Mouse (Mus musculus): ENCODE measurements at regions not wholly inside any gene's neighbourhood (a gene's known extent, or its start where the extent isn't known, plus 50 kb on each side); places are given as distances from the start of the nearest gene placed in this dataset.

DNA sequence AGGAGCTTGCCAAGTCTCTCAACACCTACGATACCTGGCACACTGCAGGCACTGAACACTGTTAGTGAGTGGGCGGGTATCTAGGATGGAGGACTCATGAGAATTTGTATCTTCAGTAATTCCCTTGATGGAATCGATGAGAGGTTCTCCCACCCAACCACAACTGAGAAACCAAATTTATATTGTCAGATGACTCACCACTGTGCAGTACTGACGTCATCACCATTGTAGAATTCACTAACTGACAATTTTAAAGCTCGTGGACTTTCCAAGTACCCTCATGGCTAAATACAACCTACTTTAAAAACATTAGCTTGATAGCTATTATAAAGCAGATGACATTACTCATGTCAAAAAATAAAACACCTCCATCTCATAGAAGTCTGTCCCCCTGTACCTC lies 128.4 kb upstream of the Mtap start:
- DNase-seq (ENCODE audit: low spot score in 2 of 2), result no peak

DNA sequence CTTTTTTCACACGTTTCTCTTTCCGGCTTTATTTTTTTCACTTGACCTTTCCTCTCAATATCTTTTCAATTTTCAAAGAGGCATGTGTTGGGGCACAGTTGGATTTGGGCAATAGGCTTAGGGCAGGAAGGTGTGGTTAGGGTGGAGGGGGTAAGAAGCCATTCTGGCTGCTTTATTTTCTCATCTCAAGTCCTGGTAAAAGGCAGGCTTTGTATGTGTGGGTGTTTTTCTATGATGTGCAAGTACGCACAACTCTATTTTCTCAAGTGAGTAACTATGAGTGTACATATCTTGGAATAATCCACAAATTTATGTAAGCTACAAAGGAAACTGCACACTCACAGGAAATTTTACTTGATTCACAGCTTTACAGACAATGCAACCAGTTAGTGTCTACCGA lies 121.5 kb upstream of the Ifne start:
- no peak for DNase-seq (ENCODE audit: low spot score in 2 of 2)

DNA sequence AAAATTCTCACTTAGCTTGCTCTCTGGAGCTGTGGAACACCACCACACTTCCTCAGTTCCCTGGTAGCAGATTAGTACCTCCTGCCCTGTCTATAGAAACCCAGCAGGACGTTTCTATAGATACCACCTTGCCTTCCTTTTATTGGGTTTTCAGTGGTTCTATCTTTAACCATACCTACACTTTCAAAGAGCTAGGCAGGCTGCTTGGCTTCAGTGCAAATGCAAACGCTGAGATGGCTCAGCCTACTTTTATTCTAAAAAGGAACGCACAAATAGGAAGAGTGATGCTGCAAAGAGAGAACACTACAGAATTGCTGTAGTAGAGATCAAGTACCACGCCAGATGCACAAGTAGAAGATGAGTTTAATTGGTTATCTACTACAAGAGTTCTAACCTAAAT lies 120.9 kb upstream of the Ifne start:
- no peak for DNase-seq (ENCODE audit: low spot score in 2 of 2)

DNA sequence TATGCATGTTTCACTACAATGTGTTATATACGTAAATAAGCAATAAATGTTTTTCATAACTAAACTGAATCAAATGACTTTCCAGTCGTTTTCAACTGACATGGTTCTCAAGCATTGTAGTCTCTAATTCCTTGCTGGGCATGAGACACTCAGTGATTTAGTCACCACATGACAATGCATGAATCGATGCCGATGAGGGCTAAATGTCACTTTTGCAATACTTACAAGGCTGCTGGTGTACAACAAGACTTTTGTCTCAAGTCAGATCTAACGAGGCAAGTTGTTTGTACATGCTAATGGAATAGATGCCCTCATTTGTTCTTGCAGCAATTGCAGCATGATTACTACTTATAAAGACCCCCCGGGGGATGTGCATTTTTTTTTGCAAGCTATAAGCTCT lies 120.2 kb upstream of the Ifne start:
- no peak for DNase-seq (ENCODE audit: low spot score in 2 of 2)

DNA sequence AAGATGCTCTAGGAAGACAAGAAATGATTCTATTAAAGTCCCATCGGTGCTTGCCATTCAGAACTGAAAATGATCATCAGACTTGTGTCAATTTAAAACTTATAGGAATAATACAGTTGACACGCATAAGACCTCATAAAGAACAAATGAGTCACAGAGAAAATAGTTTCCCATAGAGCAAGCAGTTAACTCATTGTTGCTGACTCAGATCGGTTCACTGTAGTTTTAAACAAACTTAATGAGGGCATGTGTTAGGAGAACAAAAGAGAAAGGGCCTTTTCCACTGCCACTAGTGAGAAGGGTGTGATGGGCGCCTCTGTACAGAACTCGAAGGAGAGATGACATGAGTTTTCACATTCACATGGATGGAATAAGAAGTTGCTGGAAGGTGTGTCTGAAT lies 118.3 kb upstream of the Ifne start:
- no peak for DNase-seq (ENCODE audit: low spot score in 2 of 2)

DNA sequence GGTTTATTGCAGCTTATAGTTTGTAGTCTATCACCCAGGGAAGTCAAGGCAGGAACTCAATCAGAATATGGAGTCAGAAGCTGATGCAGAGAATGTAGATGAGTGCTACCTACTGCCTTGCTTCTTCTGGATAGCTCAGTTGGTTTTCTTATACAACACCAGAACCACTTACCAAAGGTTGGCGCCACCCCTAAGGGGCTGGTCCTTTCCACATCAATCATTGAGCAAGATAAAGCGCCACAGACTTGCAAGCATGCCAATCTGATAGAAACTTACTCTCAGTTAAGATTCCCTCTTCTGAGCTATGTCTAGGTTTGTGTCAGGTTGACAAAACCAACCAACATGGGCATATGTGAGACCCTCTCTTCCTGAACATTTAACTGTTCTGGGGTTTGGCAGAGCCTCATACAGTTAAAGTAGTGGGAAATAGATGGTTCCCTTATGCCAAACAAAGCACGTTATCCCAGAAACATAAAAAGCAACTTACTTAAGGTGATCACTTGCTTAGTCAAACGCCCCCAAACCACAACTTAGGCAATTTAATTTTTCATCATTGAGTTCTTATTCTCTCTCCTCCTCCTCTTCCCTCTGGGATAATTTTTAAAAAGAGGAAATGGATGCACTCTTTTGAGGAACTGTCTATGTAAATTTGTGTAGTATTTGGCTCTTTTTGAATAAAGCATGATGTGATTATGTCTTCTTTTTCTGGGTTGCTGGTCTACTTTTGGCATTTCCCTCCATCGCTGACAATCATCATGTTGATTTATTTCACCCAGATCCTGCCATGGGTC lies 115.3 kb upstream of the Ifne start:
- no peak for DNase-seq (ENCODE audit: low spot score in 2 of 2)

DNA sequence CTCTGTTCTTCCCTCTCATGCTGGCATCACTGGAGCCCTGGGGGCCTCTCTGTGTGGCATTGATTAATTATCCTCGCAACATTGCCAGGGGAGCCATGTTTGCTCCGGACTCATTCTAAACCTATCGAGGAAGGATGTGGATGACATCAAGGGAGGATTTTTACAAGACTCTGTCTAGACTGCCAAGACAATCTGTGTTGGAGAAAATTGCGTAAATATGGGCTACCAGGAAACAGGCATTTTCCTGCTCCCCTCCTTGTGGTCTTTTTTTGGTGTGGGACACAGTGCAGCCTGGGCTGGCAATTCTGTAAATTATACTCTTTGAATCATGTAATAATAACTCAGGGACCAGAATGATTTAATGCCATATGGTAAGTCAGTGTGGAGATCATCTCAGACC lies 114.5 kb upstream of the Ifne start:
- no peak for DNase-seq (ENCODE audit: low spot score in 2 of 2)

DNA sequence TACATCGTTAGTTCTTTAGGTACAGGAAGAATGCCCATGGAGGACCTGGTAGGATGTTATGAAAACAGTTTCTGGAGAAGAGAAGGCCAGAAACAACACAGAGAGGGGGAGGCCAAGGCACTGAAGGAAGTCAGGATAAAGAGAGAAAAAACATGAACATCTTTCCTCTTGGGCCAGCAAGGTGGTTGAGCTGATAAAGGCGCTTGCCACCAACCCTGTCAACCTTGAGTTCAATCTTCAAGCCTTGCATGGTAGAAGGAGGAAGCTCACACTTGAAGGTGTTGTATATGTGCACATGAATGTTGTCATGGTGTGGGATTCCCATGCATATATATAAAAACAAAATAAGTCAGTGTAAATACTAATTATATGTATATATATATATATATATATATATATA lies 112.5 kb upstream of the Ifne start:
- no peak for DNase-seq (ENCODE audit: low spot score in 2 of 2)

DNA sequence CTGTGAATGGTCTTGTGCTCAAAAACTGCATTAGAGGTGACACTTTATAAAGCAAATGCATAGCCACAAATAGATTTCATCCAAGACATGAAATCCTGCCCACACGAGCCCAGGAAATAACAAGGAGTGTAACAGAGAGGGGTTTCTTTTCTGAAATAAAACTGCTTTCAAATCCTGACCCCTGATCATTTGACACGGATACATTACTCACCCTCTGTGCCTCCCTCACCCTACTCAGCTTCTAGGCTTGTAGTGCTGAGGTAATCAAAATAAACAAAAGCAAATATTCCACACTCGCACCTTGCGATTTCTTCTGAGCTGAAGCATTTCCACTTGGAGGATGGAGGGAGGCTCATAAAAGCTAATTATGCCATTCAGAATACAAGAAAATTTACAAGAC lies 108.4 kb upstream of the Ifne start:
- DNase-seq (ENCODE audit: low spot score in 2 of 2), result no peak

DNA sequence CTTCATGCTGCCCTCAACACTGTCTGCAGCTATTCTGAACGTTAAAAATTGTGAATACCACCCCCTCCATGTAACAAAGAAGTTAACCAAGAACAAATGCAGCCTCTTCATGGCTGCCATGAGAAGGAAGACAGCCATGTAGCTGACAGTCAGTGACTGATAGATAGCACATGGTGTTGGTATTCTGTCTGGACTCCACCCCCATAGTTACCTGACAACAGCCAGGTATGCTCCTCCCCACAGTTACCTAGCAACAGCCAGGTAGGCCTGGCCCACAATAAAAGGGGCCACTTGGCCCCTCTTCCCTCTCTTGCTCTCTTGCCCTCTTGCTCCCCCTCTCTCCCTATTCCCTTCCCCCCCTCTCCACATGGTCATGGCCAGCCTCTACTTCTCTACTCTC lies 107.1 kb upstream of the Ifne start:
- no peak for DNase-seq (ENCODE audit: low spot score in 2 of 2)

DNA sequence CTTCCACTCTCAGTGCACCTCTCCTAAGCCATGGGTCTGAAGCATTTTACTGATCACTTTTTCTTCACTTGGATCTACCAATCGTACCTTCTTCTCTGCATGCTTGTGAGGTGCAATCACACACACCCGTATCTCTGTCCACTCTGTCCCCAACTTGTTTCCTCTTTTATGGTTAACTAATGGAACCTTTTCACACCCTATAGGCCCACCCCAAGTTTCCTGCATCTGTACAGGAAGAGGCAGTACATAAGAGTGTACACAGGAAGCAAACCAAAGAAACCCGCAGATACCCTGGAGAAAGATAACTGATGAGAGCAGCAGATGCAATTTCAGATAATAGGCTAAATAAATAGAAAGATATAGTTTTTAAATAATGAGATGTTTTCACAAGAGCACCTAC lies 102.5 kb upstream of the Ifne start:
- no peak for DNase-seq (ENCODE audit: low spot score in 2 of 2)

DNA sequence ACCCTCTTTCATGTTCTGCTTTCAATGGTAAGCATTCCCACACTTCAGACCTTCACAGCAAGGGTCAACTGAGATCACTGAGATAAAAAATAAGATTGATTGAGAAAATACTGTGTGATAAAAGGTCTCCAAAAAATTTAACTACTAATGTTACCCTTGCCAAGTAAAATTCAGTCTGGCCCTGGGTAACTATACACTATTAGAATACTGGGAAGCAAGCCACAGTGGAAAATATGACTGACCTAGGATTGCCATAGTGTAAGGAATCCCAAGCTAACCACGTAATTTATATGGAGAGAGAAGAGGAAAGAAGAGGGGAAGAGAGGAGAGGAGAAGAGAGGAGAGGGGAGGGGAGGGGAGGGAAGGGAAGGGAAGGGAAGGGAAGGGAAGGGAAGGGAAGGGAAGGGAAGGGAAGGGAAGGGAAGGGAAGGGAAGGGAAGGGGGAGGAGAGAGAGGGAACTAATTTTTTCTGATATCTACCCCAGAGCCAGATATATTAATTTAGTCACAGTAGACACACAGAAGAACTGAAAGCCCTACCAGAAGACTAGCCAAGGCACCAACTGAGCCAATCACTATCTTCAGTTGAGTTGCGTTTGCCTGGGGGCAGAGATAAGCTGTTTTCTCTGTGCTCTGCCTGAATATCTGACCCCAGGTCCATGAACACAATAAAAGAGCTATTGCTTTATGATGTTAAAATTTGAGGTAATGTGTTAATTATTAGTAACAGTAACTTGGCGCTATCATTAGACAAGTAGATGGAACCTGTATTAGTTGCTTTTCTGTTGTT lies 97.3 kb upstream of the Ifne start:
- DNase-seq (ENCODE audit: low spot score in 2 of 2), result no peak

DNA sequence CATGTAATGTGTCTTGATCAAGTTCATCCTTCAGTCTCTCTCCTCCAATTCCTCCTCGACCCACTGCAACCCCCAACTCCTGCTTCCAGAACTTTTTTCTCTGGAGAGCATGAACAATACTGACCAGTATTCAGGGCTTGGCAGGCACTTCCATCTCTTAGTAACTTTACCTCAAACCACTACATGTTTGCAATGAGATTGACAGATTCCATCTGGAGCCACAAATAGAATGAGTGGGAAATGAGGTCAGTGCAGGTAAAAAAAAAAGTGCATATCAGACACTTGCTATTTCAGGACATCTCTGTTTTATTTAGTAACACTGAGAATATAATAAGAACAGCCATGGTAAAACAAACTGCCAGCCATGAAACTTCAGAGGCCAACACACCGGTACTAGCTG lies 94.5 kb upstream of the Ifne start:
- no peak for DNase-seq (ENCODE audit: low spot score in 2 of 2)

DNA sequence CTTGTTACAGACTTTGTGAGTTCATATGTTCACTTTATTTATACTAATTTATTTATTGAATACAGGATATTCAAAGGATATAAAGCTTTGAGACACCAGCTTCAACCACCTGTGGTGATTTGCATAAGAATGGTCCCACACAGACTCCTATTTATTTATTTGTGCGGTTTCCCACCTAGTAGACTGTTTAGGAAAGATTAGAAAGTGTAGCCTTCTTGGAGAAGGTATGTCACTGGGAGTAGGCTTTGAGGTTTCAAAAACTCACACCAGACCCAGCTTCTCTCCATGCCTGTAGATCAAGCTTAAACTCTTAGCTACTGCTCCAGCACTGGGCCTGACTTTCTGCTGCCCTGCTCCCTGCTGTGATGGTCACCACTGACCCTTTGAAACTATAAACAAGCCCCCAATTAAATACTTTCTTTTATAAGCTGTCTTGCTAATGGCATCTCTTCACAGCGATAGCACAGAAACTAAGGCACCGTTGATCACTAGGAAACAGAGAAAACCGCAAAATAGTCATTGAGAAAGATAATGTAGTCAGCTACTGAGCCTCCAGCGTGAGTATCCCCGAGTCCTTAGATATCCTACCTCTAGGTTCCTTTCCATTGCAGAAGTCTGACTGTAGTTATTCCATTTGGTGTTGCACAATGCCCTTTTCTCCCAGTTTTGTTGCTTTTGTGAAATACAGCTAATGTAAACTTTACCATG lies 89.3 kb upstream of the Ifne start:
- DNase-seq (ENCODE audit: low spot score in 2 of 2), result no peak

DNA sequence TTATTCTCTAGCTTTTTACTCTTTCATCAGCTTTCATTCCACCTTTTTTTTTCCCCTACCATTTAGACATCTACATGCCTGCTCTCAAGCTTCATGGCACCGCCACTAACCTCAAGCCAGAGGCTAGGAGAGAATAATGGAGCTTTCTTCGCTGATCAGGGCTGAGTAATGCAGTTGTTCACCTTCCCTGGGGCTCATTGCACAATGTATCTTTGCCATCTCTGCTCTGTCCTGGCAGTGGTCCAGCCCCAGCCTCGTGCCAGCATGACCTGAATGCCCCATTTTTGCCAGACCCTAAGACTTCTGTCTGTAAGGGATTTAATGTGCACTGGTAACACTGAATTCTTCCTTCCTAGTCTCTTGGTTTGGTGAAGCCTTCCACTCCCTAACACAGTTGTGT lies 79.6 kb upstream of the Ifne start:
- DNase-seq (ENCODE audit: low spot score in 2 of 2), result no peak

DNA sequence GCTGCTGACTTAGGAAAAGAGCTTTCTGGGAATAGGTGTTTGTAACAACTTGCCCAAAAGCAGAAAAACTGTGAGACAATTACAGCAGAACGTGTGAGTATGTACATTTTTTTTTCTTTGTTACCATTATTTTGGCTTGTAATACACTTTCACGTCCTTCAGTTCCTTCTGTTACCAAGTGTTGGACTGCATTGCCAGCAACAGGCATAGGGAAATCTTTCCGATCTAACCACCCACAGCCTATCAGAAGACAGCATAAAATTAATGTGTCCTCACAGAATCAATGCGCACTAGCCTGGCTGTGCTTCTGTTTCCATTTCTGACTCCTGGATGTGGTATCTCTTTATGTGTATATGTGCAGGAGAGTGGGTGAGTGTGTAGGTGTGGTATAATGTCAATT lies 76.6 kb upstream of the Ifne start:
- no peak for DNase-seq (ENCODE audit: low spot score in 2 of 2)

DNA sequence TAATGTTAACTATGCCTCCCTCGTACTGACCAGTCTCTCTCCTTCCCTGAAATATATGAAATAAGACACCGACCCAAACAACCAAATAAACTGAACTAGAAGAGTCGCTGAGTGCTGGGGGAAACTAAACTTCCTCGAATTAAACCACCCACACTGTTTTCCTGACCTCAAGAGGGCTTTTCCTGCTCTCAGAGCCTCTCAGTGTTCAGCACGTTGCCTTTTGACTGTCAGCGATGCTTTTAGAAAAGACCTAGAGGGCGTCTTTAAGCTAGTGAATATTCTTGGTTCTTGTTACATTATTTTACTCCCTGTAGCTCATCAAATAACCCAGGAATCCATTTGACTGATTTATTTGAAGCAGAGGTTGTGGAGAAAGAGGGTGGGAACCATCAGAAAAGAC lies 76.2 kb upstream of the Ifne start:
- DNase-seq (ENCODE audit: low spot score in 2 of 2), result no peak

DNA sequence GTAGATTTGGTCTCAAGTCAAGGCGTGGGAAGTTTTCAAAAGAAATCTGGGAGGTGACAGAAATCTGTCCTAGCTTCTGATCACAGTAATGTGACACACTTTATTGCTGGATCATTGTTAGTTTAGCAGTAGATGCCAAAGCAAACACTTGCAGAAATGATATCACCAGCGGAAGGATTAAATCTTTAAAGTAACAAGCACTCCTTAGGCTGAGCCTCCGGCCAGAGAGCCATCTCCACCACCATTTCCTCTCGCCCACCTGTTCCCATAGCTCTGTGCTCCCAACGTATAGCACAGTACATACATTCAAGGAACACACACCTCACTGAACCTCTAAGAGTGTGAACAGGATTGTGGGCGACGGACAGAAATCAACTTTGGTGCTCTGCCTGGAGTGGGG lies 75.6 kb upstream of the Ifne start:
- no peak for DNase-seq (ENCODE audit: low spot score in 2 of 2)

DNA sequence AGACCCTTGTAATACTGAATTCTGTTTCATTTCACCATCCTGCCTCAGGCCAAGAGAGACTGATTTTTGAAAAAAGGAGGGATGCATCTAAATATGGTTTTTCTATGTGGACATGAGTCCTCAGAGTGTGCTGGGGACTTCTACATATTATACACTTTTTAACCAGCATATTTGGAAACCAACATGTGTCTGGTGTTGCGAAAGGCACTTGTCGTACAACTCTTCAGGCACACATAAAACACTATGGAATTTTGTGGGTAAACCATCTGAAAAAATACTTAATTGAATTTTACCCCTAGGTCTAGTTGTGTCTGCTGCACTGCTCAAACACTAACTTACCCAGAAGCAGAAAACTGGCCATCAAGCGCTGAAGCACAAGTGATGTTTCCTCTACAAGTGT lies 74.0 kb upstream of the Ifne start:
- no peak for DNase-seq (ENCODE audit: low spot score in 2 of 2)

DNA sequence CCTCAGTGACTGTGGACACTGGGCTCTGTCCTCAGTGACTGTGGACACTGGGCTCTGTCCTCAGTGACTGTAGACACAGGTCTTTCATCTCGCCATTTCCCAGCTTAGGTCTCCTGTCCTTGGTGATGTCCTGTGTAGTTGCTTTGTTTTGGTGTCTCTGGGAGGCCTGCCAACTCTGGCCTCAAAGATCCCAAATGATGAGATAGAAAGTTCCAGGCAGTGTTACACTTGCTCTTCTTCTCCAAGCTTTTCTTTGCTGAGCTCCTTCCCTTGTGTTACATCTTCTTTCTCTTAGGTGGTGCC lies 71.0 kb upstream of the Ifne start:
- no peak for DNase-seq (ENCODE audit: low spot score in 2 of 2)

DNA sequence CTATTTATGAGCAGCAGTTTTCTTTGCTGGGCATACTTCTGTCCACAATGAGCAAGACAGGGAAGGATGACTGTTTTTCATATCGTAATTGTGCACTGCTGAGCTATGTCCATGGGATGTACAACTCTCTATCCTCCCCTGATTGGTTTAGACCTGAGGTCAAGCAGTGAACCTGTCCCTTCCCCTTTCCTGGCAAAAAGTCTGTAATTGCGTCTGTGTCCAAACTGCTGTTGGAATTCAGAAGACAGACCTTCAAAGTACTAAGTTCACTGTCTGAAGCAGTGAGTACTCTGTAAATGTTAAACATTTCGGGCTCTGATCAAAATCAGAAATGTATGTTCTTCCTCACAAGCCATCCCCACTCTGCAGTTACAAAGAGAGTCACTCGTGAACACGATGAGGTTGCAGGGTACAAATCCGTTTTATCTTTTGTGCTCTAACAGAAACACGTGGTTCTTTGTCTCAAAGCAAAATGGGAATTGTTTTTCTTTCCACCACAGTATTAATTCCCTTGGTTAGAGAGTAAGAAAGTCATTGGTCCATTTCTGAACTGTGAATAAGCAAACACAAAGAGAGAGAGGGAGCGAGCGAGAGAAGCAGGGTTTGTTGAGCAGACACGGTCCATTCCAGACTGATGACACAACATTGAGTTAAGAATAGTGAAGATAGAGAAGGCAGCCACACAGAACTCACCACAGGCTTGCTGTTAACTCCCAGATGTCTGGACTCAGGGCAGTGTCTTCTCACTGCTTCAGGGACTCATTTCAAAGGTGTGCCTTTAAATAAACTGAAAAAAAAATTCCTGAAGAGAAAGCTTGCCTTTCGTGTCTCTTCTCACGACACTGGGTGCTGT lies 70.4 kb upstream of the Ifne start:
- DNase-seq (ENCODE audit: low spot score in 2 of 2), result no peak

Data from gastrocnemius, adult 8-10 months (tissue).